1 mouse cellular context compared by ENCODE assay signal in the genomic region with DNA sequence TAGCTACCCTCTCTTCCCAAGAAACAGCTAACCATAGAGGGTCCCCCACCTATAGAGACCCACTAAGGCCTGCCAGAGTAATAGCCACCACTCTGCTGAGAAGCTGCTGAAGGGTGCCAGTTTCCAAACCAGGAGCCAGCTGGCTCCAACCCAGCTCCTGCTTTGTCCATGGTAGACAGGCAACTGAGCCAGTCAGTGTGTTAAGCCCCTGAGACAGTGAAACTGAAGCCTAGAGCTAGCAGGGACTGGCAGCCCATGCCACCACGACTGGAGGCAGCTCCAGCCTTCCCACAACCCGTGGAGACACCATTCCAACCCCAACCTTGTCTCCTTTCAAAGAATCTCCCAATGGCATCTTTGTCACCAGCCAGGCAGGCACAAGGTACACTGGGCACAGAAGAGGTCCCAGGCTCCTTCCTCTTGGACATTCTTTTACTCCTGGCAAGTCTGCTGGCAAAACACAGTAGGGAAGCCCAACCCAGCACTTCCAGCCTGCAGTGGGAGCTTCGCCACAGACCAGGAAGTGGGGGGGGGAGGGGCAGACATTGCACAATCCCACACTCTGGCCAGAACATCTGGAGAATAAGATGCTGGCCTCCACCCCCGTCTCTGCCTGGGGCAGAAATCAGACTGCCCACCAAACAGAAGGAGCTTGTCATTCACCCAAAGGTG.
TF ChIP-seq lines count a peak whose summit lies in the region.

No protein-coding gene starts in this region.

TF ChIP-seq in MEL, 35 proteins besides CTCF, POLR2A, EP300 and RAD21:
- no peak for TF ChIP-seq MAX (IDR thresholded peaks at IDR 0.05; ENCODE audit: low read length)
- peak; percentile 60; the same call in 1 of the 2 replicates for TF ChIP-seq ELF1 (IDR thresholded peaks at IDR 0.05; ENCODE audit: low read depth, low read length)
TF ChIP-seq in MEL: peak in this region for 1.
